Comparison of ENCODE assay signal across 23 mouse cellular contexts in genomic region chr12:71812567-71812966, GRCm38 (mm10). TPM values are rescaled to one million over a fixed set of nuclear protein-coding genes. Genes with fewer than 3 reads are reported as not detected.
DNase-seq lines count a peak whose midpoint lies in the region; ATAC-seq and TF ChIP-seq lines count a peak whose summit lies in the region.
"Had no signal": no experiment of that assay in that cellular context is flagged by ENCODE, and none has a peak within 500 bp of the region (broad histone marks: within the 10 kb centered on the region; RNA-seq: fewer than 3 reads in every experiment).

No protein-coding gene starts in this region.

- no peak for ATAC-seq in heart, embryonic 13.5 days (ENCODE audit: extremely low read depth, insufficient number of reproducible peaks, low FRiP score, low TSS enrichment)
- peak; percentile 82 for ATAC-seq in heart, embryonic 16.5 days (replicated peaks; ENCODE audit: extremely low read depth, insufficient read depth, low FRiP score)
- ATAC-seq: forebrain, embryonic 13.5 days; forebrain, embryonic 16.5 days; intestine, postnatal 0 days; Patski had no signal

- no peak for TF ChIP-seq EP300 in CH12.LX (IDR thresholded peaks at IDR 0.05; ENCODE audit: low read length)

- no peak; the same call in 1 of the 2 replicates for TF ChIP-seq POLR2A in CH12.LX (IDR thresholded peaks at IDR 0.05; ENCODE audit: low read depth, low read length)

- H3K4me2 ChIP-seq in heart, embryonic 13.5 days, result no peak overlapping the region
- peak overlapping the region; percentile 12 for H3K4me2 ChIP-seq in heart, embryonic 16.5 days (ENCODE audit: low read depth, low read length)
- peak overlapping the region; percentile 84 for H3K4me2 ChIP-seq in CH12.LX (ENCODE audit: insufficient read depth, low read depth, poor library complexity, severe bottlenecking)
- H3K4me2 ChIP-seq: forebrain, embryonic 13.5 days; hindbrain, embryonic 12.5 days; hindbrain, embryonic 15.5 days had no signal

- H3K79me2 ChIP-seq in CH12.LX (replicated peaks; ENCODE audit: control insufficient read depth, extremely low read depth, insufficient read depth, poor library complexity, severe bottlenecking), result no peaks in the 10 kb centered on the region

- in situ Hi-C loops in CH12.LX (cut with MboI; ENCODE audit: low pct_ligation_motif_present, low pct_unique_long_range_greater_than_20kb, low sequenced_read_pairs), result no loop called here

- H3K27ac ChIP-seq in heart, embryonic 13.5 days (replicated peaks), result peak overlapping the region; percentile 54
- peak overlapping the region; percentile 46; the same call in 1 of the 2 replicates for H3K27ac ChIP-seq in heart, embryonic 16.5 days (ENCODE audit: low read length)
- H3K27ac ChIP-seq in CH12.LX (ENCODE audit: insufficient read depth, low read depth), result no peak overlapping the region
- H3K27ac ChIP-seq: forebrain, embryonic 10.5 days; forebrain, embryonic 13.5 days; hindbrain, embryonic 12.5 days; hindbrain, embryonic 15.5 days had no signal

- WGBS in heart, embryonic 13.5 days, result 48% methylated on average over 14 of the region's 14 CpGs
- WGBS in heart, embryonic 16.5 days, result 62% methylated on average over 14 of the region's 14 CpGs

- no peaks in the 10 kb centered on the region for H3K9me3 ChIP-seq in heart, embryonic 13.5 days
- no peaks in the 10 kb centered on the region for H3K9me3 ChIP-seq in heart, embryonic 16.5 days (replicated peaks; ENCODE audit: control insufficient read depth, low read length)
- H3K9me3 ChIP-seq in CH12.LX (replicated peaks; ENCODE audit: low read length), result no peaks in the 10 kb centered on the region
- H3K9me3 ChIP-seq: forebrain, embryonic 10.5 days; forebrain, embryonic 13.5 days; G1E; hindbrain, embryonic 12.5 days; hindbrain, embryonic 15.5 days had no signal

- no peak for TF ChIP-seq CTCF in CH12.LX (conservative IDR thresholded peaks at IDR 0.05 in 1 of 2, IDR thresholded peaks at IDR 0.05 in 1 of 2; ENCODE audit: low read depth in 2 of 2, low read length in 2 of 2)

- intact Hi-C loops in heart, postnatal 14 days (cut with DNase I), result no loop called here
- intact Hi-C loops in heart, postnatal 10 days (cut with DNase I), result no loop called here

- peak overlapping the region; percentile 63; the same call in 1 of the 2 replicates for H3K9ac ChIP-seq in heart, embryonic 13.5 days
- no peak overlapping the region for H3K9ac ChIP-seq in heart, embryonic 16.5 days (ENCODE audit: low read length)
- peak overlapping the region; percentile 36; the same call in 1 of the 2 replicates for H3K9ac ChIP-seq in CH12.LX (ENCODE audit: insufficient read depth, low read depth)
- H3K9ac ChIP-seq: forebrain, embryonic 13.5 days; hindbrain, embryonic 12.5 days; hindbrain, embryonic 15.5 days had no signal

- DNase-seq in heart, adult 11 months, result peak; percentile 75
- no peak for DNase-seq in heart, postnatal 14 days
- DNase-seq in heart, postnatal 10 days, result no peak
- DNase-seq in heart, adult 9 months (ENCODE audit: low spot score in 2 of 2), result no peak
- no peak for DNase-seq in CH12.LX (ENCODE audit: extremely low read depth)
- DNase-seq: adrenal gland, postnatal 10 days; adrenal gland, postnatal 36 days; cerebellum, adult 18-20 months; cerebellum, adult 9-10 months; cerebellum, postnatal 14 days; gastrocnemius, postnatal 10 days; gastrocnemius, postnatal 36 days; kidney, adult 2 months had no signal

- no peak for TF ChIP-seq RAD21 in CH12.LX (IDR thresholded peaks at IDR 0.05; ENCODE audit: low read depth, low read length)

- H3K4me3 ChIP-seq in heart, embryonic 13.5 days, result no peak overlapping the region
- no peak overlapping the region for H3K4me3 ChIP-seq in heart, embryonic 16.5 days (ENCODE audit: low read length)
- no peak overlapping the region for H3K4me3 ChIP-seq in CH12.LX (replicated peaks in 1 of 3; ENCODE audit: low read depth in 2 of 3, low read length in 2 of 3, poor library complexity in 1 of 3)
- H3K4me3 ChIP-seq: forebrain, embryonic 10.5 days; forebrain, embryonic 13.5 days; hindbrain, embryonic 12.5 days; hindbrain, embryonic 15.5 days had no signal

- no peaks in the 10 kb centered on the region for H3K27me3 ChIP-seq in heart, embryonic 13.5 days (replicated peaks)
- H3K27me3 ChIP-seq in heart, embryonic 16.5 days (ENCODE audit: control insufficient read depth, insufficient read depth, low read length), result no peaks in the 10 kb centered on the region
- no peaks in the 10 kb centered on the region for H3K27me3 ChIP-seq in CH12.LX (replicated peaks)
- H3K27me3 ChIP-seq: forebrain, embryonic 13.5 days; hindbrain, embryonic 12.5 days; hindbrain, embryonic 15.5 days had no signal

- dilution Hi-C loops in CH12.LX (cut with MboI; ENCODE audit: extremely low pct_ligation_motif_present, extremely low pct_unique_long_range_greater_than_20kb, low sequenced_read_pairs), result no loop called here

- peaks cover 41% of the 10 kb centered on the region for H3K4me1 ChIP-seq in heart, embryonic 13.5 days
- peaks cover 13% of the 10 kb centered on the region for H3K4me1 ChIP-seq in heart, embryonic 16.5 days (ENCODE audit: control insufficient read depth, insufficient read depth, low read length)
- no peaks in the 10 kb centered on the region; a peak in 1 of 4 replicates for H3K4me1 ChIP-seq in CH12.LX (ENCODE audit: control insufficient read depth in 1 of 2, insufficient read depth in 2 of 2)
- H3K4me1 ChIP-seq: forebrain, embryonic 13.5 days; hindbrain, embryonic 12.5 days; hindbrain, embryonic 15.5 days had no signal

- H3K36me3 ChIP-seq in heart, embryonic 13.5 days, result no peaks in the 10 kb centered on the region
- H3K36me3 ChIP-seq in heart, embryonic 16.5 days (ENCODE audit: control insufficient read depth, insufficient read depth), result no peaks in the 10 kb centered on the region
- no peaks in the 10 kb centered on the region for H3K36me3 ChIP-seq in CH12.LX (replicated peaks in 1 of 2; ENCODE audit: control insufficient read depth in 1 of 2, insufficient read depth in 1 of 2, low read length in 1 of 2)
- H3K36me3 ChIP-seq: forebrain, embryonic 10.5 days; G1E; hindbrain, embryonic 12.5 days; hindbrain, embryonic 15.5 days had no signal

TF ChIP-seq in CH12.LX, 34 proteins besides CTCF, POLR2A, EP300 and RAD21:
- TF ChIP-seq SIN3A (IDR thresholded peaks at IDR 0.05; ENCODE audit: low read length) (no peak), MAFK (IDR thresholded peaks at IDR 0.05; ENCODE audit: insufficient replicate concordance, low read length) (no peak), BHLHE40 (IDR thresholded peaks at IDR 0.05; ENCODE audit: low read depth, low read length) (0 out of 2 replicates have a peak, but pooled peaks have one; percentile 2), CHD2 (IDR thresholded peaks at IDR 0.05; ENCODE audit: low read length) (peak; percentile 32; the same call in 1 of the 2 replicates), IRF4 (IDR thresholded peaks at IDR 0.05; ENCODE audit: low read depth, low read length) (no peak)

RNA-seq across cellular contexts. Expression of gene Daam1, which starts 18.3 kb away (rescaled TPM):
- 10 to 100 TPM; 67.5 to 70.7 TPM for total RNA-seq in heart, postnatal 14 days (2021)
- polyA plus RNA-seq in heart, embryonic 13.5 days (2015; fragmentation: Nextera tagmentation; extraction: Ambion mirVana), result 18.5 and 18.6 TPM in 2 replicates
- 10 to 100 TPM; 70.7 to 86.4 TPM for total RNA-seq in heart, postnatal 10 days (2021)
- polyA plus RNA-seq in heart, embryonic 16.5 days (2015; fragmentation: Nextera tagmentation; extraction: Ambion mirVana), result 21.6 and 21.7 TPM in 2 replicates
- total RNA-seq in CH12.LX (2012; rRNA removed), result 7.6 and 10.7 TPM in 2 replicates
- total RNA-seq in CH12.LX (2014; rRNA removed), result 23.6 and 26.5 TPM in 2 replicates
- 23.2 and 27.9 TPM in 2 replicates for polyA plus RNA-seq in CH12.LX (2012; ENCODE audit: insufficient read length, low read depth)
